Mouse (Mus musculus): ENCODE results near the gene Cmss1. TPM values are rescaled to one million over a fixed set of nuclear protein-coding genes. Genes with fewer than 3 reads are reported as not detected.

Cmss1 gene
- polyA plus RNA-seq, 1 experiment from 2014 or later = 55.5 TPM

GRCm38 (mm10) chr16:57349689-57350088, 257.0 kb downstream of the Cmss1 start:
- Histone ChIP-seq H3K9me3 (no peaks in the 10 kb centered on the region), H3K27ac (no peak overlapping the region), H3K4me3 (no peak overlapping the region), H3K36me3 (no peaks in the 10 kb centered on the region), H3K27me3 (ENCODE audit: insufficient read depth, poor library complexity, severe bottlenecking) (no peaks in the 10 kb centered on the region), H3K4me1 (replicated peaks) (peaks cover 25% of the 10 kb centered on the region)
- WGBS = 67% methylated on average over 3 of the region's 3 CpGs
- DNase-seq (ENCODE audit: low spot score) = no peak

- Histone ChIP-seq H3K4me3 (no peak overlapping the region), H3K9me3 (no peaks in the 10 kb centered on the region), H3K27ac (no peak overlapping the region), H3K27me3 (ENCODE audit: insufficient read depth, poor library complexity, severe bottlenecking) (no peaks in the 10 kb centered on the region), H3K36me3 (no peaks in the 10 kb centered on the region), H3K4me1 (replicated peaks) (peaks cover 25% of the 10 kb centered on the region)
- DNase-seq (ENCODE audit: low spot score) = no peak
- WGBS = 85% methylated on average over 3 of the region's 3 CpGs
These were observed 257.6 kb downstream of the Cmss1 start for GRCm38 (mm10) chr16:57349039-57349438.

GRCm38 (mm10) chr16:57346258-57346657, 260.4 kb downstream of the Cmss1 start:
- Histone ChIP-seq H3K4me3 (no peak overlapping the region), H3K9me3 (no peaks in the 10 kb centered on the region), H3K36me3 (no peaks in the 10 kb centered on the region), H3K27ac (peak overlapping the region; percentile 13; the same call in 1 of the 2 replicates), H3K27me3 (ENCODE audit: insufficient read depth, poor library complexity, severe bottlenecking) (no peaks in the 10 kb centered on the region), H3K4me1 (replicated peaks) (peaks cover 12% of the 10 kb centered on the region)
- no peak for DNase-seq (ENCODE audit: low spot score)
- 66% methylated on average over 3 of the region's 3 CpGs for WGBS

GRCm38 (mm10) chr16:57340613-57340898, 266.1 kb downstream of the Cmss1 start:
- no peak for DNase-seq (ENCODE audit: low spot score)
- H3K4me1 ChIP-seq (replicated peaks) = 0 out of 2 replicates have a peak, but pooled peaks cover 8% of the 10 kb centered on the region
- H3K27me3 ChIP-seq (ENCODE audit: insufficient read depth, poor library complexity, severe bottlenecking) = no peaks in the 10 kb centered on the region
- no peak overlapping the region for H3K27ac ChIP-seq
- H3K4me3 ChIP-seq = no peak overlapping the region
- no peaks in the 10 kb centered on the region for H3K36me3 ChIP-seq
- 71% methylated on average over 5 of the region's 5 CpGs for WGBS
- H3K9me3 ChIP-seq = no peaks in the 10 kb centered on the region

GRCm38 (mm10) chr16:57339765-57340612, 266.7 kb downstream of the Cmss1 start:
- no peak overlapping the region for H3K4me3 ChIP-seq
- 85% methylated on average over 8 of the region's 8 CpGs for WGBS
- H3K4me1 ChIP-seq (replicated peaks) = 0 out of 2 replicates have a peak, but pooled peaks cover 8% of the 10 kb centered on the region
- no peak overlapping the region for H3K27ac ChIP-seq
- DNase-seq (ENCODE audit: low spot score) = no peak
- H3K9me3 ChIP-seq = no peaks in the 10 kb centered on the region
- H3K27me3 ChIP-seq (ENCODE audit: insufficient read depth, poor library complexity, severe bottlenecking) = no peaks in the 10 kb centered on the region
- H3K36me3 ChIP-seq = no peaks in the 10 kb centered on the region

- Histone ChIP-seq H3K4me3 (no peak overlapping the region), H3K27me3 (ENCODE audit: insufficient read depth, poor library complexity, severe bottlenecking) (no peaks in the 10 kb centered on the region), H3K9me3 (no peaks in the 10 kb centered on the region), H3K27ac (no peak overlapping the region), H3K4me1 (replicated peaks) (0 out of 2 replicates have a peak, but pooled peaks cover 8% of the 10 kb centered on the region), H3K36me3 (no peaks in the 10 kb centered on the region)
- DNase-seq (ENCODE audit: low spot score) = no peak
- WGBS = 84% methylated on average over 11 of the region's 11 CpGs
These were observed 269.8 kb downstream of the Cmss1 start for GRCm38 (mm10) chr16:57336770-57337423.

- Histone ChIP-seq H3K36me3 (no peaks in the 10 kb centered on the region), H3K9me3 (no peaks in the 10 kb centered on the region), H3K27ac (no peak overlapping the region), H3K4me1 (replicated peaks) (no peaks in the 10 kb centered on the region), H3K4me3 (no peak overlapping the region), H3K27me3 (ENCODE audit: insufficient read depth, poor library complexity, severe bottlenecking) (no peaks in the 10 kb centered on the region)
- WGBS = 81% methylated on average over 7 of the region's 7 CpGs
- no peak for DNase-seq (ENCODE audit: low spot score)
These were observed 274.4 kb downstream of the Cmss1 start for GRCm38 (mm10) chr16:57332301-57332700.

GRCm38 (mm10) chr16:57330111-57330510, 276.6 kb downstream of the Cmss1 start:
- Histone ChIP-seq H3K4me3 (no peak overlapping the region), H3K27ac (no peak overlapping the region), H3K4me1 (replicated peaks) (no peaks in the 10 kb centered on the region), H3K36me3 (no peaks in the 10 kb centered on the region), H3K27me3 (ENCODE audit: insufficient read depth, poor library complexity, severe bottlenecking) (no peaks in the 10 kb centered on the region), H3K9me3 (no peaks in the 10 kb centered on the region)
- WGBS = 85% methylated on average over 2 of the region's 2 CpGs
- DNase-seq (ENCODE audit: low spot score) = no peak

GRCm38 (mm10) chr16:57329028-57329427, 277.6 kb downstream of the Cmss1 start:
- H3K36me3 ChIP-seq = no peaks in the 10 kb centered on the region
- H3K9me3 ChIP-seq = no peaks in the 10 kb centered on the region
- no peak overlapping the region for H3K4me3 ChIP-seq
- H3K27ac ChIP-seq = no peak overlapping the region
- no peaks in the 10 kb centered on the region for H3K27me3 ChIP-seq (ENCODE audit: insufficient read depth, poor library complexity, severe bottlenecking)
- DNase-seq (ENCODE audit: low spot score) = no peak
- 85% methylated on average over 8 of the region's 8 CpGs for WGBS
- no peaks in the 10 kb centered on the region for H3K4me1 ChIP-seq (replicated peaks)

GRCm38 (mm10) chr16:57326996-57327395, 279.7 kb downstream of the Cmss1 start:
- no peak overlapping the region for H3K27ac ChIP-seq
- no peak for DNase-seq (ENCODE audit: low spot score)
- H3K4me3 ChIP-seq = no peak overlapping the region
- no peaks in the 10 kb centered on the region for H3K27me3 ChIP-seq (ENCODE audit: insufficient read depth, poor library complexity, severe bottlenecking)
- WGBS = 71% methylated on average over 7 of the region's 7 CpGs
- H3K9me3 ChIP-seq = no peaks in the 10 kb centered on the region
- no peaks in the 10 kb centered on the region for H3K4me1 ChIP-seq (replicated peaks)
- H3K36me3 ChIP-seq = no peaks in the 10 kb centered on the region

GRCm38 (mm10) chr16:57319284-57320124, 287.2 kb downstream of the Cmss1 start:
- DNase-seq (ENCODE audit: low spot score) = no peak
- Histone ChIP-seq H3K9me3 (no peaks in the 10 kb centered on the region), H3K4me3 (no peak overlapping the region), H3K4me1 (replicated peaks) (0 out of 2 replicates have a peak, but pooled peaks cover 8% of the 10 kb centered on the region), H3K27ac (no peak overlapping the region), H3K27me3 (ENCODE audit: insufficient read depth, poor library complexity, severe bottlenecking) (no peaks in the 10 kb centered on the region), H3K36me3 (no peaks in the 10 kb centered on the region)
- 73% methylated on average over 7 of the region's 7 CpGs for WGBS

- Histone ChIP-seq H3K4me3 (no peak overlapping the region), H3K27me3 (ENCODE audit: insufficient read depth, poor library complexity, severe bottlenecking) (no peaks in the 10 kb centered on the region), H3K9me3 (no peaks in the 10 kb centered on the region), H3K27ac (no peak overlapping the region), H3K36me3 (no peaks in the 10 kb centered on the region), H3K4me1 (replicated peaks) (0 out of 2 replicates have a peak, but pooled peaks cover 8% of the 10 kb centered on the region)
- no peak for DNase-seq (ENCODE audit: low spot score)
- WGBS = 87% methylated on average over 8 of the region's 8 CpGs
These were observed 288.0 kb downstream of the Cmss1 start for GRCm38 (mm10) chr16:57318637-57319125.

Measured in hindbrain, embryonic 10.5 days (tissue).